Mouse (Mus musculus) heart, postnatal 0 days (tissue): ENCODE measurements around the gene Tmem220. TPM values are rescaled to one million over a fixed set of nuclear protein-coding genes. Genes with fewer than 3 reads are reported as not detected.

Source experiments
- ATAC-seq: fragments of 200-750 bp; cut with Nextera tagmentation; 2 replicates; pipeline ENCODE4 v1.8.0; 2017; ENCODE audit warnings: low read depth, moderate number of reproducible peaks, moderate library complexity; ENCODE audit not compliant: insufficient read depth
- DNase-seq: peaks from one replicate; pipeline ENCODE4 v3.0.0-alpha.2; 2016; ENCODE audit warnings: low spot score
- H3K27ac ChIP-seq: fragments of 300-500 bp; sonication (generic); 2 replicates; pipeline ENCODE4 v1.5.1; 2014; ENCODE audit warnings: low read depth, mild to moderate bottlenecking
- H3K27me3 ChIP-seq: fragments of 300-500 bp; sonication (generic); 2 replicates; pipeline ENCODE4 v1.6.1; 2014; ENCODE audit warnings: low read length, mixed read lengths; ENCODE audit not compliant: control insufficient read depth, insufficient read depth
- H3K36me3 ChIP-seq: fragments of 300-500 bp; sonication (generic); replicated peaks from 2 replicates; pipeline ENCODE4 v1.6.1; 2014; ENCODE audit warnings: low read length, mixed read lengths; ENCODE audit not compliant: control insufficient read depth, insufficient read depth
- H3K4me1 ChIP-seq: fragments of 300-500 bp; sonication (generic); 2 replicates; pipeline ENCODE4 v1.6.1; 2014; ENCODE audit warnings: antibody characterized with exemption; ENCODE audit not compliant: control insufficient read depth, insufficient read depth
- H3K4me2 ChIP-seq: fragments of 300-500 bp; sonication (generic); 2 replicates; pipeline ENCODE4 v1.6.1; 2014; ENCODE audit warnings: low read depth, mild to moderate bottlenecking, low read length, moderate library complexity
- H3K4me3 ChIP-seq: fragments of 300-500 bp; sonication (generic); 2 replicates; pipeline ENCODE4 v1.5.1; 2014; ENCODE audit warnings: low read depth, low read length
- H3K9ac ChIP-seq: fragments of 300-500 bp; sonication (generic); replicated peaks from 2 replicates; pipeline ENCODE4 v1.6.1; 2014; ENCODE audit warnings: low read depth, low read length, mixed read lengths
- H3K9me3 ChIP-seq: fragments of 300-500 bp; sonication (generic); replicated peaks from 2 replicates; pipeline ENCODE4 v1.6.1; 2016; ENCODE audit warnings: low read length; ENCODE audit not compliant: control insufficient read depth
- CTCF ChIP-seq: IDR thresholded peaks from 2 replicates; pipeline ENCODE4 v1.5.1; 2016; ENCODE audit warnings: antibody characterized with exemption, control low read depth, low read depth
- EP300 ChIP-seq: IDR thresholded peaks from 2 replicates; pipeline ENCODE4 v1.6.1; 2016; ENCODE audit warnings: antibody characterized with exemption, low read depth
- WGBS: fragments of 180-500 bp; shearing (Covaris S2); extraction: QIAGEN DNeasy Blood & Tissue Kit; methylation state at CpG from one replicate; pipeline ENCODE4 v1.1.7; 2014; 5-methylcytosine and 5-hydroxymethylcytosine counted together
- polyA plus RNA-seq: library from polyadenylated mRNA; unstranded; fragments of >200 nt; fragmentation: Nextera tagmentation; extraction: Ambion mirVana; gene quantifications from 2 replicates; pipeline ENCODE4 v1.2.1, GENCODE M21; 2015
- total RNA-seq: library from RNA; depleted of rRNA; stranded (reverse); fragments of >200 nt; gene quantifications from 2 replicates; pipeline ENCODE4 v1.2.3, GENCODE M21; 2014; ENCODE audit warnings: low replicate concordance

Gene Tmem220
- total and polyA plus RNA-seq, 2 experiments from 2014 or later = 1.7 TPM; not detected in 1

GRCm38 (mm10) chr11:67051676-67052320 is 26.8 kb downstream of the Tmem220 start:
- no peak for ATAC-seq
- Histone ChIP-seq H3K9ac (peak overlapping the region; percentile 67), H3K4me3 (peak overlapping the region; percentile 78), H3K36me3 (peaks cover 16% of the 10 kb centered on the region), H3K27ac (peak overlapping the region; percentile 87), H3K9me3 (no peaks in the 10 kb centered on the region), H3K27me3 (no peaks in the 10 kb centered on the region), H3K4me1 (peaks cover 12% of the 10 kb centered on the region), H3K4me2 (peak overlapping the region; percentile 83)
- TF ChIP-seq CTCF (no peak), EP300 (no peak)
- 9% methylated on average over 16 of the region's 16 CpGs for WGBS
- no peak for DNase-seq

- H3K9me3 ChIP-seq = no peaks in the 10 kb centered on the region
- ATAC-seq (peak; percentile 93), DNase-seq (peak; percentile 92)
- WGBS = under 1% methylated on average over 50 of the region's 50 CpGs
- H3K27ac ChIP-seq = peak within 1 kb of the TSS; percentile 87
- TF ChIP-seq CTCF (peak; percentile 32; the same call in 1 of the 2 replicates), EP300 (no peak)
- H3K9ac ChIP-seq = peak within 1 kb of the TSS; percentile 67
- peak within 1 kb of the TSS; percentile 78 for H3K4me3 ChIP-seq
- peaks cover 23% of the 10 kb centered on the region for H3K36me3 ChIP-seq
- H3K4me2 ChIP-seq = peak within 1 kb of the TSS; percentile 83
- peaks cover 12% of the 10 kb centered on the region for H3K4me1 ChIP-seq
- H3K27me3 ChIP-seq = no peaks in the 10 kb centered on the region
Measured at GRCm38 (mm10) chr11:67052321-67052952, 27.5 kb downstream of the Tmem220 start, which contains the start of the genes Adprm and Sco1. Gene Adprm (minus strand): TSS chr11:67052594. Gene Sco1 (plus strand): TSS chr11:67052670.

- Histone ChIP-seq H3K9me3 (no peaks in the 10 kb centered on the region), H3K36me3 (peaks cover 46% of the 10 kb centered on the region), H3K27ac (no peak overlapping the region), H3K4me3 (no peak overlapping the region), H3K4me1 (peaks cover 8% of the 10 kb centered on the region; the same call in 1 of the 2 replicates), H3K9ac (no peak overlapping the region), H3K27me3 (no peaks in the 10 kb centered on the region), H3K4me2 (no peak overlapping the region)
- 88% methylated on average over 8 of the region's 8 CpGs for WGBS
- ATAC-seq (no peak), DNase-seq (no peak)
- TF ChIP-seq CTCF = no peak
- no peak for TF ChIP-seq EP300
Measured at GRCm38 (mm10) chr11:67054754-67055365, 29.9 kb downstream of the Tmem220 start.

- Histone ChIP-seq H3K4me1 (no peaks in the 10 kb centered on the region), H3K4me2 (no peak overlapping the region), H3K27ac (no peak overlapping the region), H3K9me3 (no peaks in the 10 kb centered on the region), H3K4me3 (no peak overlapping the region), H3K36me3 (peaks cover 86% of the 10 kb centered on the region), H3K27me3 (no peaks in the 10 kb centered on the region), H3K9ac (no peak overlapping the region)
- 86% methylated on average over 2 of the region's 2 CpGs for WGBS
- ATAC-seq (no peak), DNase-seq (no peak)
- TF ChIP-seq EP300 (no peak), CTCF (no peak)
Measured at GRCm38 (mm10) chr11:67061311-67061710, 36.4 kb downstream of the Tmem220 start.

- peaks cover 79% of the 10 kb centered on the region for H3K36me3 ChIP-seq
- ATAC-seq (no peak), DNase-seq (no peak)
- WGBS = 64% methylated on average over 3 of the region's 3 CpGs
- H3K4me3 ChIP-seq = no peak overlapping the region
- no peak for TF ChIP-seq EP300
- TF ChIP-seq CTCF = no peak
- H3K4me1 ChIP-seq = no peaks in the 10 kb centered on the region
- no peak overlapping the region for H3K9ac ChIP-seq
- no peak overlapping the region for H3K27ac ChIP-seq
- H3K27me3 ChIP-seq = no peaks in the 10 kb centered on the region
- no peak overlapping the region for H3K4me2 ChIP-seq
- no peaks in the 10 kb centered on the region for H3K9me3 ChIP-seq
Measured at GRCm38 (mm10) chr11:67062726-67063125, 37.8 kb downstream of the Tmem220 start.
